Mouse (Mus musculus) T-helper 2 cell (primary cell): ENCODE measurements around the gene Vinac1.
"Not testable (repeated sequence)": the region's sequence is repeated elsewhere in the genome, so short reads cannot be mapped to it uniquely, and the experiment has no call there.

Experiments
- in situ Hi-C: fragments of 300-600 bp; cut with MboI, MseI; formaldehyde crosslinking; loops from one replicate; pipeline ENCODE4 v1.15.1; 2025; ENCODE audit warnings: high pct_unique_total_duplicates

The Vinac1 gene

DNA sequence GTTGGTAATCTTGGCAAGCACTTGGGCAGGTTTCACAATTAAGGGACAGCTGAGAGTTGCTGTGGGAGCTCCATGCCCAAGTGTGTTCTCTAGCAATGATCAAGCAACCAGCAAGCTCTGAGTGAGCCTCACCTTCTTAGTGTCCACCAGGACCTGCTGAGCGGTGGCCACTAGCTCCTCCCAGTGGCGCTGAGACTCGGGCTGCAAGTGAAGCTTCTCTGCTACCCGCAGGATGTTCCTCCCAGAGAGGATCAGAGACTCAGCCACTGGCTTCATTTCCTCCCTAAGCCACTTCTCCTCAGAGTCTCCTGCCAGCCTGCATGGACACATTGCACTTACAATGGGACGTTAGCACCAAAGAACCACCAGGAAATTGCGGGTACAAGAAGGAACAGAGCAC lies 7.4 kb downstream of the Vinac1 start:
- in situ Hi-C loops = no loop called here

DNA sequence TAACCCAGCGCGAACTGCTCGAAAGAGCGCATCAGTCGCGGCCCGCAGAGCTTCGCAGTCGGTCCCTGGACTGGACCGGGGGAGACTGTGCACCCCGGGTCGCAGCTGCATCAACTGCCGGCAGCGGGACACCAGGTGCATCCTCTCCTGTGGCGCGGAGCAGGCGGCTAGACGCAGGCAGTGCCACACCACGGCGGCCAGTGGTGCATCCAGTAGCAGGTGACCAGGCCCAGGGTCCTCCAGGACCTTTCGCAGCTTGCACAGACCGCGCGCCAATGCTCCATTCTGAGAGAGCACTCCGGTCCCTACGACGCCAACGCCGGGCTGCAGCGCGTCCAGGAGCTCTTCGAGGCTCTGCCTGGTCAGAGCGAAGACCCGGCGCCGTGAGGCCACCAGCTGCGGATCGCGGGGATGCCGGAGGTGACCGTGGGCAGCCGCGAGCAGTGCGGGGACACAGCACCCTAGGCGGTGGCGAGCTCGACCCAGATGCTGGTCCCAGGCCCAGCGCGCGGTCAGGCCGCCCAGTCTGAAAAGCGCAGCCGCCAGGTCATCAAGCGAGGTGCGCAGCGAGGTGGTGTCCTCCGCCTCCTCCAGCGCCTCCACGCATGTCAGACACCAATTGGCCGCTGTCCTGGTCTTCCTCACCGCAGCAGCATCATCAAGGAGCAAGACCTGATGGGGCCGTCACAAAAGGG lies 8.9 kb downstream of the Vinac1 start:
- in situ Hi-C loops = no loop called here

DNA sequence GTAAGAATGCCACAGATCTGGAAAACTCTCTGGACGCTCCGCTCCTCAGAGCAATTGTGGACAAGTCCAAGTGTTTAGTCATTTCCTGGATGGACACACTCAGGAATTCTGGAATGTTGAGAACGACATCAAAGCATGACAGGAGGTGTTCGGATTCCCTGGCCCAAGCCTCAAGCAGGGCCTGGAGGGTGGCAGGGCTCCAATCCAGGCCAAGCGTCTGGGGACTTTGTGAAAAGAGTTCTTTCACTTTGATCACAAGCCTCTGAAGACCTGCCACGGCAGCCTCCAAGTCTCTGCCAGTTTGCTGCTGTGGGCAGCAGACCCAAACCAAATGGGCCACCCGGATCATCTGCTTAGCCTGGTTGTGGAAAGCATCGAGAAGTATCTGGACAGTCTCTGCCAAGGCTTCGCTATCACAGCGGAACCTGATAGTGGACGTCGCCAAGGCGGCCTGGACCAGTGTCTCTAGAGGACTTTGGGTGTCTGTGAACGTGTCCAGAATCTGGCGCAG lies 9.5 kb downstream of the Vinac1 start:
- in situ Hi-C loops = no loop called here

DNA sequence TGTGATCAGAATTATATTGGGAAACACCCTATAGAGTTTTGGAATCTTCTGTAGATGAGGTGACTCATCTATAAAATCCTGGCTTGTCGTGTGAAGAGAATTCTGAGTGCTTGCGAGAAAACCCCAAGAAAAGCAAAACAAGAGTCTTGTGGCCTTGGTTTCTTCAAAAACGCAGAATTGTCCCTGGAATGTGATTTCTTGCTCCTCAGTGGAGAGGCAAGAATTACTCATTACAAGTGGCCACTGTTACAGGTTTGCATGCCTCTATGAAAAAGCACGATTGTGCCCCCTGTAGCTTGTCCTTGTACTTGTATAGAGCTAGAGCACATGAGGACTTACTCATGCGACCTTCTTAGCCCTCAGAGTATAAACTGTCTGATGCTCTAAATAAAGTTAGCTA lies 12.6 kb downstream of the Vinac1 start:
- in situ Hi-C loops = no loop called here

DNA sequence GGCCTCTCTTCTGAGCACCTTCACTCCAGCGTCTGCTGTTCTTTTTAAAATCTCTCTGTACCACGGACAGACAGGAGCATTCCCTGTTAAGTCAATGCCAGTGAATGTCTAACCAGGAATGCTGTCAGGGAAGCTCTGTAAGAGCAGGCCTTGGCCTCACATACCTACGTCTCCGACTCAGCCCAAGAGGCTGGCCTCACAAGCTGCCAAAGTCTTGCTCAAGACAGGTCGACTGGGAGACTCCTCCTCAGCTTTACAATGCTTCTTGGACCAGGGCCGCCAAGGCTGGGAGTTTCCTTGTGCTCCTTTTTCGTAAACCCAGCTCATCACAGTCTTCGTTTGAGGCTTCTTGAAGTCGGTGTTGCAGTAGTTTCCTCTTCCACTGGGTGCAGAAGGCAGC lies 23.2 kb downstream of the Vinac1 start:
- in situ Hi-C loops = no loop called here

DNA sequence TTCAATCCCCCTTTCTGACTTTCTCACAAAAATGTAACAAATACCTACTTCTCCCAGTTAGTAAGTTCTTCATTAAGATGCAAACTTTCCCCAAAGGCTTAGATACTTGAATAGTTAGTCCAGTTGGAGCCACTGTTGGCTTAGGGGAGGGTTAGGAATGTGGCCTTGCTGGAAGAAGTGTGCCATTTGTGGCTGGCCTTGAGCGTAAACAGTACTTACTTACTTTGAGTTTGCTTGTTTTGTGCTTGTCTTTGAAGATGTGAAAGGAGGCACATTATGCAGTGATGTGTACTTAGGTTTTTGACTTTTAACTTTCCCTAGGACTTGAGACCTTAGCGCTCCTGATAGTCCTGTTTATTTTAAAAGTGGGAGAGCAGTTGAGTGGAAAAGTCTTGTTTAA lies 27.9 kb downstream of the Vinac1 start:
- in situ Hi-C loops = no loop called here

DNA sequence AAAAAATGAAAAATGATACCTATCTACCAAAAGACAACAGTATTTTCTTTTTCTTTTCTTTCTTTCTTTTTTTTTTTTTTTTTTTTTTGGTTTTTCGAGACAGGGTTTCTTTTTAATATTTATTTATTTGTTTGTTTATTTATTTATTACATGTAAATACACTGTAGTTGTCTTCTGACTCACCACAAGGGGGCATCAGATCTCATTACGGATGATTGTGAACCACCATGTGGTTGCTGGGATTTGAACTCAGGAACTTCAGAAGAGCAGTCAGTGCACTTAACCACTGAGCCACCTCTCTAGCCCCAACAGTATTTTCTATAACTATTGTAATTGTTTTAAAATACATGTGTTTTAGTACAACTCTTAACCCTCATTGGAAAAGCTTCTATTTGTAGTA lies 39.1 kb downstream of the Vinac1 start:
- in situ Hi-C loops = not testable (repeated sequence)

DNA sequence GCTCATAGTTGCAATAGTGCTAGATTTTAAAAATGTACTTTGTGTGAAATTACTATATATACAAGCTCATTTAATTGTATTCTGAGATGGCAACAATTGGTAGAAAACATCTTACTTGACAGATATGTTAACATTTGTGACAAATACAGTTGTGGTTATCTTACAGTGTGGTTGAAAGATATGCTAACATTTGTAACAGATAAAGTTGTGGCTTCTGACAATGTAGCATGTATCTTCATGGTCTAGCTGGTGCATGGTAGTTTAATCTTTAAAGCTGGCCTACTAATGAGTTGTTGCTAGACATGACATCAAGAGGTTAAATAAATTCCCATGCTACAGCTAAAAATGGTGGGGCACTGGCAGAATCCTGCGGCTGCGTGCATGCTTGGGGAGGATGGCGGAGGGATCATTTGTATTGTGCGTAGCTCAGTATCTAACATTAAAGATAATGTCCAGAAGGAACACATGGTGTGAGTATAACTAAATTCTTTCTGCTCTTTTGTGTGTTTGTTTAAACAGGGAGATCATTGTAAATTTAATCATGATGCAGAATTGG lies 41.7 kb downstream of the Vinac1 start:
- in situ Hi-C loops = no loop called here

DNA sequence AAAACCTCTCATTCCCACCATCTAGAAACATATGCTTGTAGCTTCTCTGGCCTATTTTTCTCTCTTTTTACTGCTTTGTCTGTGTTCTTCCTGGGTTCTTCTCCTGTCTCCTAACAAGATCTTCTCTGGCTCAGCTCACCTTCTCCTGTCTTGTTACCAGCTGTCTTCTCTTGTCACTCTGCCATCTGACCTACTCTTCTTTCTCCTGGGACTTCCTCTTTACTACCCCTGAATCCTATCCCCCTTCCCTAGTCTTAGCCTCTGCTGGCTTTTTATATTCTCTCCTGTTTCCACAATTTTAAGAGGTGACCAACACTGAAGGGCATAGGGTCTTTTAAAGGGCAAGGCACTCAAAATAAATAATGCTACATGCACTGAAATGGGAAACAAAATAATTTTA lies 43.1 kb downstream of the Vinac1 start:
- in situ Hi-C loops = no loop called here

DNA sequence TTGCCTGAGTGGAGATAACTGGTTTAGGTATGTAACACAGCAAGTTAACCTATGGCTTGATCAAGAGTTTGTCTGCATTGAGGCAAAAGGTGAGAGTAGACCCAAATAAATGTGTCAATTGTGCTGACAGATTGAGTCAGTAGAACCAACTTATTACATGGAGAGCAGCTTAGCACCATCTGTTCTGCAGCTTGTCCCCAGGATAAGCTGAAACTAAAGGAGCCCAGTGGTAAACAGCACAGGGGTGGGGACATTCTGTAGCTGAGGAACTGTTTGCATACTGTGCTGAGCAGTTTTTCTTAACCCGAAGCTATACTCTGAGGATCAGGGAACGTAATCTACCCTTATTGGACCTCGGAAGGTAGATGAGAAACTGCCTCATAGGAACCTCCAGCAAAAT lies 63.2 kb downstream of the Vinac1 start:
- in situ Hi-C loops = no loop called here

DNA sequence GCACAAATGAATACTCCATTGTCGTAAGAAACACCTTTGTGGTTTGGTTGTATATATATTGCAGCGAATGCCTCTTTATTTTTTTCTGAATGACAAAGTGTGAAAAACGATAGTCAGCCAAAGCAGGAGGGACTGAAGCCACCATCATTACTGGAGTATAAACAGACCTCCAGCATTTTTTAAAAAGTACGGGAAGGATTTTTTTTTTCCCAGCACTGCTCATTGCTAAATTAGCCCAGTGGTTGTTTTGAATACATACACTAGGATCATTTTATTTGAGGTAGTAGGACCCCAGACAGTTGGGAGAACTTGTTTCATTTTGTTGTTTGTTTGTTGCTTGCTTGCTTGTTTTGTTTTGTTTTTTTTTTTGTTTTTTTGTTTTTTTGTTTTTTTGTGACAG lies 72.4 kb downstream of the Vinac1 start:
- in situ Hi-C loops = no loop called here
